Mouse (Mus musculus) bone marrow macrophage, adult 2 months (primary cell): Measurements from ENCODE around the gene Cuedc1.

ENCODE experiments used
- CTCF ChIP-seq: IDR thresholded peaks from 2 replicates; pipeline ENCODE4 v1.5.1; 2012; ENCODE audit warnings: low read depth, mild to moderate bottlenecking, low read length, moderate library complexity
- POLR2A ChIP-seq: IDR thresholded peaks from 2 replicates; pipeline ENCODE4 v1.6.1; 2012; ENCODE audit warnings: mild to moderate bottlenecking, low read depth, low read length, borderline replicate concordance

DNA sequence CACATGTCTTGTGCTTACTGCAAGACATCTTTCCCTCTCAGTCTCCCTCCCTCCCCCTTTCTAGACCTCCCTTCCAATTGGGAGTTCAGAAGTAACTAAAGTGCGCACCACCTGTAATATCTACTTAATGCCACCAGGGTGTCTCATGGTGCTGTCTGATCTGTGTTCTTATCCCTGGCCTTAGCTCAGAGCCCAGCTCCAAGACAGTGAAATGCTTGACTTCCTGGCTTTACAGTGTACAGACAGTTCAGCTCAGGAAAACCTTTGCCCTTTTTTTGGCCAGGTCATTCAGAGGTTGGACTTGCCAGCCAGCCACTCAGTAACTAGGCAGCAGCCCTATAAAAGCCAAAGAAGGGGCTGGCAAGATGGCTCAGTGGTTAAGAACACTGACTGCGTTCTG, 38.7 kb upstream of the Cuedc1 start:
- TF ChIP-seq CTCF, result no peak
- TF ChIP-seq POLR2A, result no peak
